Mouse (Mus musculus): Measurements from ENCODE around the gene Emilin2.

Emilin2 gene

GRCm38 (mm10) chr17:71264739-71265138, 47.0 kb downstream of the Emilin2 start:
- DNase-seq (ENCODE audit: low spot score in 2 of 2), result no peak

GRCm38 (mm10) chr17:71263136-71263535, 48.6 kb downstream of the Emilin2 start:
- no peak for DNase-seq (ENCODE audit: low spot score in 2 of 2)

GRCm38 (mm10) chr17:71260658-71261057, 51.1 kb downstream of the Emilin2 start:
- no peak for DNase-seq (ENCODE audit: low spot score in 2 of 2)

GRCm38 (mm10) chr17:71259727-71260126, 52.1 kb downstream of the Emilin2 start:
- no peak for DNase-seq (ENCODE audit: low spot score in 2 of 2)

- no peak for DNase-seq (ENCODE audit: low spot score in 2 of 2)
Observed at GRCm38 (mm10) chr17:71256806-71257536, 54.8 kb downstream of the Emilin2 start.

- DNase-seq (ENCODE audit: low spot score in 2 of 2), result no peak
Observed at GRCm38 (mm10) chr17:71256068-71256615, 55.6 kb downstream of the Emilin2 start.

GRCm38 (mm10) chr17:71254736-71255135, 57.0 kb downstream of the Emilin2 start:
- DNase-seq (ENCODE audit: low spot score in 2 of 2), result no peak

GRCm38 (mm10) chr17:71254106-71254505, 57.7 kb downstream of the Emilin2 start:
- no peak for DNase-seq (ENCODE audit: low spot score in 2 of 2)

- no peak for DNase-seq (ENCODE audit: low spot score in 2 of 2)
Observed at GRCm38 (mm10) chr17:71253391-71253790, 58.4 kb downstream of the Emilin2 start.

- DNase-seq (ENCODE audit: low spot score in 2 of 2), result no peak
Observed at GRCm38 (mm10) chr17:71252101-71252500, 59.7 kb downstream of the Emilin2 start.

- DNase-seq (ENCODE audit: low spot score in 2 of 2), result no peak
Observed at GRCm38 (mm10) chr17:71251601-71252001, 60.2 kb downstream of the Emilin2 start.

- peak; percentile 48 to 65 for DNase-seq (ENCODE audit: low spot score in 2 of 2)
Observed at GRCm38 (mm10) chr17:71250819-71251600, 60.8 kb downstream of the Emilin2 start.

GRCm38 (mm10) chr17:71250046-71250445, 61.7 kb downstream of the Emilin2 start:
- DNase-seq (ENCODE audit: low spot score in 2 of 2), result no peak

- no peak for DNase-seq (ENCODE audit: low spot score in 2 of 2)
Observed at GRCm38 (mm10) chr17:71248963-71249362, 62.8 kb downstream of the Emilin2 start.

- no peak for DNase-seq (ENCODE audit: low spot score in 2 of 2)
Observed at GRCm38 (mm10) chr17:71246022-71246421, 65.8 kb downstream of the Emilin2 start.

- no peak for DNase-seq (ENCODE audit: low spot score in 2 of 2)
Observed at GRCm38 (mm10) chr17:71245133-71245532, 66.6 kb downstream of the Emilin2 start.

- DNase-seq (ENCODE audit: low spot score in 2 of 2), result no peak
Observed at GRCm38 (mm10) chr17:71242666-71243065, 69.1 kb downstream of the Emilin2 start.

GRCm38 (mm10) chr17:71240811-71241210, 71.0 kb downstream of the Emilin2 start:
- no peak for DNase-seq (ENCODE audit: low spot score in 2 of 2)

GRCm38 (mm10) chr17:71238494-71238893, 73.3 kb downstream of the Emilin2 start:
- DNase-seq (ENCODE audit: low spot score in 2 of 2), result no peak

GRCm38 (mm10) chr17:71235229-71235958, 76.4 kb downstream of the Emilin2 start:
- no peak for DNase-seq (ENCODE audit: low spot score in 2 of 2)

GRCm38 (mm10) chr17:71234041-71234594, 77.7 kb downstream of the Emilin2 start:
- DNase-seq (ENCODE audit: low spot score in 2 of 2), result no peak

- DNase-seq (ENCODE audit: low spot score in 2 of 2), result no peak
Observed at GRCm38 (mm10) chr17:71233210-71233609, 78.6 kb downstream of the Emilin2 start.
